Mouse (Mus musculus): Measurements from ENCODE around the gene Olfr291. TPM values are rescaled to one million over a fixed set of nuclear protein-coding genes. Genes with fewer than 3 reads are reported as not detected.

Gene Olfr291
- polyA plus RNA-seq (2014; fragmentation: Illumina TruSeq; extraction: RNeasy Lipid Tissue Mini Kit (QIAGEN cat#74804); ENCODE audit: low read depth, low replicate concordance) = not detected

DNA sequence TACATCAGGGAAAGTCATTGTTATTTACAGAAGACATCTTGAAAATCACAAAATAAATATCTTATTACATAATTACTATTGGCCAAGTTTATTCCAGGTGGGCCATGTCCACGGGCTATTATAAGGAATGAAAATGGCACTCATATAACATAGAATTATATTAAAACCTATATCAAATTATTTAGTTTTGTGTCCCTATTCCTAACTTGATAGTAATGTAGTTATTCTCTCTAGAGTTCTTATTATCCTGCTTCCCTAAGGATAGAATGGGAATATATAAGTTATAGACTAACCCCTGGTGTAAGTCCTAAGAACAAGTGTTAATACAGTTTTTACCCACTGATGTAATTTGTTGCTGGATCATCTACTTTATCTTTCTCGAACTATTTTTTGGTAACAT is at the start of gene Olfr291:
Gene Olfr291, plus strand, starts transcription at position 301 of the 400 bp plus-strand sequence.

Other genes with a start within 250 kb of the Olfr291 start
- gene Fah, start 246.8 kb upstream of the Olfr291 start, polyA plus RNA-seq (2014; fragmentation: Illumina TruSeq; extraction: RNeasy Lipid Tissue Mini Kit (QIAGEN cat#74804); ENCODE audit: low read depth, low replicate concordance) = 7.8 TPM
- gene Zfand6, start 163.6 kb upstream of the Olfr291 start, polyA plus RNA-seq (2014; fragmentation: Illumina TruSeq; extraction: RNeasy Lipid Tissue Mini Kit (QIAGEN cat#74804); ENCODE audit: low read depth, low replicate concordance) = 441 TPM
- gene Vmn2r65, start 110.6 kb downstream of the Olfr291 start, polyA plus RNA-seq (2014; fragmentation: Illumina TruSeq; extraction: RNeasy Lipid Tissue Mini Kit (QIAGEN cat#74804); ENCODE audit: low read depth, low replicate concordance) = not detected
- gene Vmn2r66, start 158.7 kb downstream of the Olfr291 start, polyA plus RNA-seq (2014; fragmentation: Illumina TruSeq; extraction: RNeasy Lipid Tissue Mini Kit (QIAGEN cat#74804); ENCODE audit: low read depth, low replicate concordance) = not detected

All from adrenal gland, adult 10 weeks (tissue).